Mouse (Mus musculus) MEL (cell line): ENCODE measurements at regions not wholly inside any gene's neighbourhood (a gene's known extent, or its start where the extent isn't known, plus 50 kb on each side); places are given as distances from the start of the nearest gene placed in this dataset.

Source experiments
- EP300 ChIP-seq, 2 experiments: IDR thresholded peaks; 2 replicates each; pipeline ENCODE4 v1.6.1; 2011; ENCODE audit warnings: improper control_type of control experiment in 2 of 2, low read length in 2 of 2, low read depth in 1 of 2, mild to moderate bottlenecking in 1 of 2
- GABPA ChIP-seq: IDR thresholded peaks from 2 replicates; pipeline ENCODE4 v1.6.1; 2012; ENCODE audit warnings: low read depth, mild to moderate bottlenecking, inconsistent platforms, low read length, improper control_type of control experiment, moderate library complexity
- JUND ChIP-seq: IDR thresholded peaks from 2 replicates; pipeline ENCODE4 v1.6.1; 2011; ENCODE audit warnings: low read depth, mild to moderate bottlenecking, improper control_type of control experiment, low read length

- TF ChIP-seq GABPA: no peak
- TF ChIP-seq JUND: no peak
- no peak for TF ChIP-seq EP300 (IDR thresholded peaks at IDR 0.05; ENCODE audit: low read depth in 1 of 2, low read length in 2 of 2)
Observed at GRCm38 (mm10) chr3:31793466-31794040, 108.8 kb upstream of the Kcnmb2 start.
